Mouse (Mus musculus) neural tube, embryonic 15.5 days (tissue): ENCODE data around the gene U2af1l4. TPM values are rescaled to one million over a fixed set of nuclear protein-coding genes. Genes with fewer than 3 reads are reported as not detected.

Experiments used
- ATAC-seq: fragments of 200-750 bp; cut with Nextera tagmentation; 2 replicates; pipeline ENCODE4 v1.8.0; 2017; ENCODE audit warnings: mild to moderate bottlenecking, moderate TSS enrichment, moderate library complexity; ENCODE audit not compliant: low FRiP score
- H3K27ac ChIP-seq: fragments of 300-500 bp; sonication (generic); replicated peaks from 2 replicates; pipeline ENCODE4 v1.5.1; 2015; ENCODE audit warnings: mild to moderate bottlenecking, inconsistent platforms
- H3K27me3 ChIP-seq: fragments of 300-500 bp; sonication (generic); replicated peaks from 2 replicates; pipeline ENCODE4 v1.6.1; 2015; ENCODE audit warnings: inconsistent platforms
- H3K36me3 ChIP-seq: fragments of 300-500 bp; sonication (generic); 2 replicates; pipeline ENCODE4 v1.6.1; 2015; ENCODE audit warnings: inconsistent platforms
- H3K4me1 ChIP-seq: fragments of 300-500 bp; sonication (generic); 2 replicates; pipeline ENCODE4 v1.6.1; 2015; ENCODE audit warnings: inconsistent platforms
- H3K4me2 ChIP-seq: fragments of 300-500 bp; sonication (generic); 2 replicates; pipeline ENCODE4 v1.6.1; 2015; ENCODE audit warnings: inconsistent platforms, mild to moderate bottlenecking, moderate library complexity
- H3K4me3 ChIP-seq: fragments of 300-500 bp; sonication (generic); replicated peaks from 2 replicates; pipeline ENCODE4 v1.5.1; 2015; ENCODE audit warnings: mild to moderate bottlenecking, inconsistent platforms
- H3K9ac ChIP-seq: fragments of 300-500 bp; sonication (generic); replicated peaks from 2 replicates; pipeline ENCODE4 v1.6.1; 2015; ENCODE audit warnings: mild to moderate bottlenecking, inconsistent platforms
- H3K9me3 ChIP-seq: fragments of 300-500 bp; sonication (generic); replicated peaks from 2 replicates; pipeline ENCODE4 v1.6.1; 2016; ENCODE audit warnings: inconsistent platforms
- WGBS: fragments of 180-500 bp; shearing (Covaris S2); methylation state at CpG from one replicate; pipeline ENCODE4 v1.1.7; 2015; ENCODE audit warnings: mixed read lengths; 5-methylcytosine and 5-hydroxymethylcytosine counted together
- polyA plus RNA-seq: library from polyadenylated mRNA; unstranded; fragments of >200 nt; fragmentation: Nextera tagmentation; extraction: Ambion mirVana; gene quantifications from 2 replicates; pipeline ENCODE4 v1.2.1, GENCODE M21; 2015

U2af1l4 gene
- polyA plus RNA-seq, 1 experiment from 2014 or later, result 95.2 TPM

- peak overlapping the region; percentile 72 for H3K4me3 ChIP-seq
- H3K27me3 ChIP-seq, result no peaks in the 10 kb centered on the region
- no peak for ATAC-seq
- H3K9ac ChIP-seq, result peak overlapping the region; percentile 89
- peaks cover 46% of the 10 kb centered on the region for H3K4me1 ChIP-seq
- no peaks in the 10 kb centered on the region for H3K9me3 ChIP-seq
- H3K36me3 ChIP-seq, result peaks cover 49% of the 10 kb centered on the region
- peak overlapping the region; percentile 86 for H3K4me2 ChIP-seq
- 6% methylated on average over 8 of the region's 8 CpGs for WGBS
- H3K27ac ChIP-seq, result peak overlapping the region; percentile 95; the same call in 1 of the 2 replicates
Measured at GRCm38 (mm10) chr7:30532931-30533330, 30.2 kb upstream of the U2af1l4 start.

GRCm38 (mm10) chr7:30533941-30534632 lies 29.0 kb upstream of the U2af1l4 start:
- WGBS, result 2% methylated on average over 25 of the region's 26 CpGs
- peak overlapping the region; percentile 86 for H3K4me2 ChIP-seq
- peaks cover 46% of the 10 kb centered on the region for H3K4me1 ChIP-seq
- H3K27me3 ChIP-seq, result no peaks in the 10 kb centered on the region
- peaks cover 38% of the 10 kb centered on the region for H3K36me3 ChIP-seq
- peak overlapping the region; percentile 89 for H3K9ac ChIP-seq
- H3K27ac ChIP-seq, result peak overlapping the region; percentile 95
- H3K9me3 ChIP-seq, result no peaks in the 10 kb centered on the region
- H3K4me3 ChIP-seq, result peak overlapping the region; percentile 72
- ATAC-seq, result peak; percentile 57

GRCm38 (mm10) chr7:30534633-30535577 lies 28.2 kb upstream of the U2af1l4 start, which contains the start of gene Arhgap33:
Gene Arhgap33, minus strand, starts transcription at chr7:30535060.
- Histone ChIP-seq H3K27me3 (no peaks in the 10 kb centered on the region), H3K9me3 (no peaks in the 10 kb centered on the region), H3K36me3 (peaks cover 31% of the 10 kb centered on the region), H3K9ac (peak within 1 kb of the TSS; percentile 89), H3K4me2 (peak within 1 kb of the TSS; percentile 86), H3K27ac (peak within 1 kb of the TSS; percentile 95), H3K4me1 (peaks cover 46% of the 10 kb centered on the region), H3K4me3 (peak within 1 kb of the TSS; percentile 72)
- ATAC-seq, result peak; percentile 94
- WGBS, result under 1% methylated on average over 73 of the region's 84 CpGs

- no peak overlapping the region for H3K4me3 ChIP-seq
Measured at GRCm38 (mm10) chr7:30540572-30540971, 22.5 kb upstream of the U2af1l4 start.

GRCm38 (mm10) chr7:30544327-30544726 lies 18.8 kb upstream of the U2af1l4 start:
- 94% methylated on average over 2 of the region's 2 CpGs for WGBS
- H3K4me1 ChIP-seq, result no peaks in the 10 kb centered on the region
- H3K4me2 ChIP-seq, result no peak overlapping the region
- peaks cover 37% of the 10 kb centered on the region for H3K36me3 ChIP-seq
- H3K4me3 ChIP-seq, result no peak overlapping the region
- no peaks in the 10 kb centered on the region for H3K27me3 ChIP-seq
- ATAC-seq, result no peak
- no peaks in the 10 kb centered on the region for H3K9me3 ChIP-seq
- H3K9ac ChIP-seq, result no peak overlapping the region
- H3K27ac ChIP-seq, result no peak overlapping the region

More at GRCm38 (mm10) chr7:30540572-30540971, 22.5 kb upstream of the U2af1l4 start:
- ATAC-seq, result no peak
- no peak overlapping the region for H3K9ac ChIP-seq
- H3K36me3 ChIP-seq, result peaks cover 14% of the 10 kb centered on the region
- no peaks in the 10 kb centered on the region for H3K27me3 ChIP-seq
- 94% methylated on average over 7 of the region's 7 CpGs for WGBS
- peaks cover 6% of the 10 kb centered on the region for H3K4me1 ChIP-seq
- H3K27ac ChIP-seq, result no peak overlapping the region
- no peak overlapping the region for H3K4me2 ChIP-seq
- no peaks in the 10 kb centered on the region for H3K9me3 ChIP-seq

GRCm38 (mm10) chr7:30549880-30550279 lies 13.2 kb upstream of the U2af1l4 start:
- Histone ChIP-seq H3K4me2 (no peak overlapping the region), H3K4me3 (no peak overlapping the region), H3K27me3 (peaks cover 5% of the 10 kb centered on the region; the same call in 1 of the 2 replicates), H3K36me3 (peaks cover 31% of the 10 kb centered on the region), H3K9ac (no peak overlapping the region), H3K9me3 (no peaks in the 10 kb centered on the region), H3K27ac (no peak overlapping the region), H3K4me1 (peaks cover 20% of the 10 kb centered on the region)
- ATAC-seq, result no peak
- WGBS, result 76% methylated on average over 2 of the region's 2 CpGs

GRCm38 (mm10) chr7:30550603-30551002 lies 12.5 kb upstream of the U2af1l4 start:
- no peak overlapping the region for H3K4me3 ChIP-seq
- H3K9ac ChIP-seq, result no peak overlapping the region
- no peaks in the 10 kb centered on the region for H3K9me3 ChIP-seq
- H3K4me1 ChIP-seq, result peaks cover 20% of the 10 kb centered on the region
- ATAC-seq, result no peak
- WGBS, result 93% methylated on average over 1 of the region's 1 CpGs
- peaks cover 38% of the 10 kb centered on the region for H3K36me3 ChIP-seq
- H3K27me3 ChIP-seq, result peaks cover 5% of the 10 kb centered on the region; the same call in 1 of the 2 replicates
- no peak overlapping the region for H3K27ac ChIP-seq
- H3K4me2 ChIP-seq, result no peak overlapping the region

GRCm38 (mm10) chr7:30551445-30552101 lies 11.5 kb upstream of the U2af1l4 start:
- H3K4me1 ChIP-seq, result peaks cover 20% of the 10 kb centered on the region
- peaks cover 5% of the 10 kb centered on the region; the same call in 1 of the 2 replicates for H3K27me3 ChIP-seq
- peak overlapping the region; percentile 79 for H3K4me2 ChIP-seq
- H3K27ac ChIP-seq, result peak overlapping the region; percentile 98
- peaks cover 41% of the 10 kb centered on the region for H3K36me3 ChIP-seq
- peak overlapping the region; percentile 64 for H3K9ac ChIP-seq
- WGBS, result 3% methylated on average over 10 of the region's 10 CpGs
- H3K9me3 ChIP-seq, result no peaks in the 10 kb centered on the region
- peak overlapping the region; percentile 76 for H3K4me3 ChIP-seq
- ATAC-seq, result peak; percentile 75

- Histone ChIP-seq H3K4me1 (peaks cover 20% of the 10 kb centered on the region), H3K4me3 (peak within 1 kb of the TSS; percentile 76), H3K27ac (peak within 1 kb of the TSS; percentile 98), H3K36me3 (peaks cover 45% of the 10 kb centered on the region), H3K9ac (peak within 1 kb of the TSS; percentile 64), H3K9me3 (no peaks in the 10 kb centered on the region), H3K27me3 (peaks cover 5% of the 10 kb centered on the region; the same call in 1 of the 2 replicates), H3K4me2 (peak within 1 kb of the TSS; percentile 79)
- WGBS, result 1% methylated on average over 44 of the region's 44 CpGs
- peak; percentile 96 for ATAC-seq
Measured at GRCm38 (mm10) chr7:30552102-30553020, 10.7 kb upstream of the U2af1l4 start, which contains the start of the genes Hspb6 and Proser3. Gene Hspb6, plus strand, starts transcription at chr7:30552178. Gene Proser3, minus strand, starts transcription at chr7:30552299.

GRCm38 (mm10) chr7:30553021-30553589 lies 10.0 kb upstream of the U2af1l4 start:
- Histone ChIP-seq H3K4me2 (peak overlapping the region; percentile 79), H3K9ac (peak overlapping the region; percentile 46), H3K27ac (peak overlapping the region; percentile 98), H3K4me3 (peak overlapping the region; percentile 76), H3K36me3 (peaks cover 42% of the 10 kb centered on the region), H3K4me1 (peaks cover 24% of the 10 kb centered on the region), H3K9me3 (no peaks in the 10 kb centered on the region), H3K27me3 (peaks cover 5% of the 10 kb centered on the region; the same call in 1 of the 2 replicates)
- WGBS, result 4% methylated on average over 23 of the region's 23 CpGs
- no peak for ATAC-seq
